Mouse (Mus musculus) MEL (cell line): ENCODE measurements around the gene 2310022A10Rik. TPM values are rescaled to one million over a fixed set of nuclear protein-coding genes. Genes with fewer than 3 reads are reported as not detected.

Experiments
- DNase-seq: peaks from one replicate; pipeline ENCODE4 v3.0.0; 2011; ENCODE audit warnings: low read depth, low spot score
- H3K27ac ChIP-seq: 2 replicates; pipeline ENCODE4 v1.5.1; 2012; ENCODE audit warnings: low read depth, mild to moderate bottlenecking, control low read depth, low read length, moderate library complexity; ENCODE audit not compliant: control insufficient read depth
- H3K27me3 ChIP-seq, 2 experiments: fragments of 150-350 bp in 1 of 2; sonication (generic) in 1 of 2; 2 replicates each; pipeline ENCODE4 v1.6.1; 2012; ENCODE audit warnings: low read length in 2 of 2, mild to moderate bottlenecking in 2 of 2, improper control_type of control experiment in 1 of 2, moderate library complexity in 1 of 2; ENCODE audit not compliant: insufficient read depth in 2 of 2, control insufficient read depth in 1 of 2
- H3K36me3 ChIP-seq, 2 experiments: 2 replicates each; pipeline ENCODE4 v1.6.1; 2012 to 2014; ENCODE audit warnings: low read length in 2 of 2, improper control_type of control experiment in 1 of 2, inconsistent platforms in 1 of 2, mild to moderate bottlenecking in 1 of 2; ENCODE audit not compliant: insufficient read depth in 2 of 2, control insufficient read depth in 1 of 2
- H3K4me1 ChIP-seq, 2 experiments: fragments of 150-350 bp in 1 of 2; sonication (generic) in 1 of 2; 2 replicates each; pipeline ENCODE4 v1.6.1; 2012; ENCODE audit warnings: low read length in 2 of 2, improper control_type of control experiment in 1 of 2, mild to moderate bottlenecking in 1 of 2; ENCODE audit not compliant: insufficient read depth in 2 of 2, control insufficient read depth in 1 of 2
- H3K4me3 ChIP-seq, 2 experiments: fragments of 150-350 bp in 1 of 2; sonication (generic) in 1 of 2; 2 replicates each; pipeline ENCODE4 v1.5.1; 2012; ENCODE audit warnings: low read depth in 2 of 2, low read length in 2 of 2, mild to moderate bottlenecking in 2 of 2, moderate library complexity in 2 of 2, control low read depth in 1 of 2, improper control_type of control experiment in 1 of 2; ENCODE audit not compliant: control insufficient read depth in 1 of 2, insufficient read depth in 1 of 2
- H3K79me2 ChIP-seq: 2 replicates; pipeline ENCODE4 v1.6.1; 2012; ENCODE audit warnings: mild to moderate bottlenecking, low read length, moderate library complexity; ENCODE audit not compliant: control insufficient read depth, poor library complexity, insufficient read depth
- H3K9ac ChIP-seq: 2 replicates; pipeline ENCODE4 v1.6.1; 2012; ENCODE audit warnings: low read depth, mild to moderate bottlenecking, control low read depth, low read length, moderate library complexity; ENCODE audit not compliant: control insufficient read depth, poor library complexity, severe bottlenecking
- H3K9me3 ChIP-seq: fragments of 150-350 bp; sonication (generic); replicated peaks from 2 replicates; pipeline ENCODE4 v1.6.1; 2012; ENCODE audit warnings: mild to moderate bottlenecking, low read length, improper control_type of control experiment, moderate library complexity; ENCODE audit not compliant: insufficient read depth
- CHD1 ChIP-seq: IDR thresholded peaks from 2 replicates; pipeline ENCODE4 v1.6.1; 2012; ENCODE audit warnings: low read depth, mild to moderate bottlenecking, inconsistent platforms, low read length, improper control_type of control experiment
- CHD2 ChIP-seq: IDR thresholded peaks from 2 replicates; pipeline ENCODE4 v1.6.1; 2011; ENCODE audit warnings: low read length, improper control_type of control experiment
- E2F4 ChIP-seq: IDR thresholded peaks from 2 replicates; pipeline ENCODE4 v1.6.1; 2011; ENCODE audit warnings: low read depth, low read length, improper control_type of control experiment, borderline replicate concordance
- GABPA ChIP-seq: IDR thresholded peaks from 2 replicates; pipeline ENCODE4 v1.6.1; 2012; ENCODE audit warnings: low read depth, mild to moderate bottlenecking, inconsistent platforms, low read length, improper control_type of control experiment, moderate library complexity
- GATA1 ChIP-seq: IDR thresholded peaks from 2 replicates; pipeline ENCODE4 v1.6.1; 2011; ENCODE audit warnings: low read depth, low read length, improper control_type of control experiment
- JUND ChIP-seq: IDR thresholded peaks from 2 replicates; pipeline ENCODE4 v1.6.1; 2011; ENCODE audit warnings: low read depth, mild to moderate bottlenecking, improper control_type of control experiment, low read length
- MAX ChIP-seq: IDR thresholded peaks from 2 replicates; pipeline ENCODE4 v1.6.1; 2011; ENCODE audit warnings: low read length, improper control_type of control experiment
- MXI1 ChIP-seq: IDR thresholded peaks from 2 replicates; pipeline ENCODE4 v1.6.1; 2011; ENCODE audit warnings: mild to moderate bottlenecking, low read depth, low read length, improper control_type of control experiment
- MYB ChIP-seq: IDR thresholded peaks from 2 replicates; pipeline ENCODE4 v1.6.1; 2011; ENCODE audit warnings: mild to moderate bottlenecking, low read depth, low read length, improper control_type of control experiment
- NELFE ChIP-seq: IDR thresholded peaks from 2 replicates; pipeline ENCODE4 v1.6.1; 2011; ENCODE audit warnings: low read depth, low read length, improper control_type of control experiment
- NRF1 ChIP-seq: IDR thresholded peaks from 2 replicates; pipeline ENCODE4 v1.6.1; 2014; ENCODE audit warnings: low read depth, mild to moderate bottlenecking, inconsistent platforms, low read length, improper control_type of control experiment, moderate library complexity; ENCODE audit not compliant: poor library complexity, insufficient read depth, severe bottlenecking
- POLR2AphosphoS2 ChIP-seq: IDR thresholded peaks from 2 replicates; pipeline ENCODE4 v1.6.1; 2011; ENCODE audit warnings: low read length, improper control_type of control experiment
- RAD21 ChIP-seq: IDR thresholded peaks from 2 replicates; pipeline ENCODE4 v1.6.1; 2011; ENCODE audit warnings: mild to moderate bottlenecking, low read depth, low read length, improper control_type of control experiment
- RCOR1 ChIP-seq: IDR thresholded peaks from 2 replicates; pipeline ENCODE4 v1.6.1; 2012; ENCODE audit warnings: low read depth, mild to moderate bottlenecking, inconsistent platforms, low read length, improper control_type of control experiment
- SIN3A ChIP-seq: IDR thresholded peaks from 2 replicates; pipeline ENCODE4 v1.6.1; 2012; ENCODE audit warnings: low read length, improper control_type of control experiment, inconsistent platforms
- SMC3 ChIP-seq: IDR thresholded peaks from 2 replicates; pipeline ENCODE4 v1.6.1; 2011; ENCODE audit warnings: low read depth, low read length, improper control_type of control experiment
- TBP ChIP-seq: IDR thresholded peaks from 2 replicates; pipeline ENCODE4 v1.8.0; 2011; ENCODE audit warnings: low read depth, low read length, improper control_type of control experiment
- TCF12 ChIP-seq: IDR thresholded peaks from 2 replicates; pipeline ENCODE4 v1.6.1; 2014; ENCODE audit warnings: low read depth, mild to moderate bottlenecking, inconsistent platforms, low read length, improper control_type of control experiment, moderate library complexity
- ZC3H11A ChIP-seq: IDR thresholded peaks from 2 replicates; pipeline ENCODE4 v1.6.1; 2012; ENCODE audit warnings: low read depth, mild to moderate bottlenecking, inconsistent platforms, low read length, improper control_type of control experiment
- ZKSCAN1 ChIP-seq: IDR thresholded peaks from 2 replicates; pipeline ENCODE4 v1.6.1; 2012; ENCODE audit warnings: low read depth, mild to moderate bottlenecking, inconsistent platforms, low read length, improper control_type of control experiment, moderate library complexity
- polyA plus RNA-seq, 2 experiments: library from polyadenylated mRNA; stranded (reverse) in 1 of 2; unstranded in 1 of 2; fragments of >175 nt in 1 of 2; fragments of >200 nt in 1 of 2; gene quantifications; 2 replicates each; pipeline versions ENCODE4 v1.2.1 to v1.2.4; 2012; ENCODE audit warnings: low replicate concordance in 2 of 2, low read depth in 1 of 2; ENCODE audit not compliant: insufficient read length in 2 of 2, insufficient read depth in 1 of 2, missing spikeins in 1 of 2
- total RNA-seq: library from RNA; depleted of rRNA; stranded (reverse); fragments of 300-350 nt; gene quantifications from 2 replicates; pipeline ENCODE4 v1.2.3, GENCODE M21; 2012

2310022A10Rik gene
- total and polyA plus RNA-seq, 3 experiments: 6.6 to 33.2 TPM; not detected in 1

DNA sequence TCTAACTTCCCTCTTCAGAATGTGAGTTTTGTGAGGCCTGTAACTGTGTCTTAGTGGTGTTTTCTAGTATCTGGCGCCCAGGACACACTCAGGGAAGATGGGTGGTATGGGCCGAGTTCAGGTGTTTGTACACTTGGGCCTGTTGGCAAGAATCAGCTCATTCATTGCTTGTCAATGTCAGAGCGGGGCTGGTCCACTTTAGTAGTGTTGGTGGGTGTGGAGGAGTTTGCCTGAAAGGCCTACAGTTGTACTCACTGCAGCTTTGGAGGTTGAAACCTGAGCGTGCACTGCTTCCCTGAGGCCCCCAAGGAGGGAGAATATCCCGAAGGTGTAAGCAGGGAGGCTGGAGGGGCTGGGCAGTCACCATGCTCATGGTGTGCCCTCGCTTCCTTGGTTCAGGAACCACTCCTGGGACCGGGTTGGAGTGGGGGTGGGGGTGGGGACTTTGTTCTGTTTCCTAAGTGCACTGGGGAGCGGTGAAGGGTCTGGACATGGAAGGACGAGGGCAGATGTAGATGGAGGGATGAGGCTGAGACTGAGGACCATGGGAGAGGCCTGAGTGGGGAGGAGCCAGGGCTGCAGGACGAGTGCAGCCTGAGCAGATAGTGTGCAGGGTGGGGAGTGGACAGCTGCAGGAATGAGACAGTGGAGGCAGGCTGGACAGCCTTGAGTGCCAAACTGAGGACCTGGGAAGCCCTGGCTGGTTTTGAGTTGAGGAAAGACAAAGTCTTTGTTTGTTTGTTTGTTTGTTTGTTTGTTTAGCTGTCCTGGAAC is 53.6 kb downstream of the 2310022A10Rik start:
- H3K4me3 ChIP-seq: no peak overlapping the region
- DNase-seq: no peak
- H3K9me3 ChIP-seq: no peaks in the 10 kb centered on the region
- no peaks in the 10 kb centered on the region for H3K27me3 ChIP-seq
- no peak overlapping the region for H3K9ac ChIP-seq
- H3K4me1 ChIP-seq: no peaks in the 10 kb centered on the region
- no peak overlapping the region for H3K27ac ChIP-seq
- TF ChIP-seq MAX: no peak
- TF ChIP-seq RCOR1: no peak
- no peak for TF ChIP-seq ZKSCAN1
- no peak for TF ChIP-seq TCF12
- no peak for TF ChIP-seq RAD21
- no peak for TF ChIP-seq NRF1
- TF ChIP-seq CHD2: no peak
- no peak for TF ChIP-seq E2F4
- no peak for TF ChIP-seq JUND
- no peak for TF ChIP-seq SIN3A
- no peak for TF ChIP-seq TBP
- TF ChIP-seq MYB: no peak
- no peak for TF ChIP-seq POLR2AphosphoS2
- peaks cover 5% of the 10 kb centered on the region for H3K79me2 ChIP-seq
- peaks cover 0 to 7% of the 10 kb centered on the region in 2 experiments; a peak in 2 of 4 replicates for H3K36me3 ChIP-seq

DNA sequence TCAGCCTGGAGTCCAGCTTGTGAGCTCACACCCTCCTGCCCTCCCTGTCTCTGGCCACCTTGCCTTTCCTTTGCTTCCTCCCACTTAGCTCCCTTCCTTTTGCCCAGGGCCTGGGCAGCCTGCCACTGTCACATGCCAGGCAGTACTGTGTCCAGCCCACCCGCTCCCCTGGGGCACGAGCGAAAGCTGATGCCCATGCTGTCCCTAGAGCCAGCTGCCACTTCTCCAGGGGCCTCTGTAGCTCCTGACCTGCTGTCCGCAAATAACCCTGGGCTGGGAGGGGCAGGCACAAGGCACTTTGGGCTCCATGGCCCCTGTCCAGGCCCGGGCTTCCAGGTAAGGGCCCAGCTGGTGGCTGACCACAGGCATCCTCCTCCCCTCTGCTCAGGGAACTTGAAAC is 54.5 kb downstream of the 2310022A10Rik start:
- no peak overlapping the region for H3K27ac ChIP-seq
- TF ChIP-seq GABPA (no peak), NRF1 (no peak), POLR2AphosphoS2 (no peak)
- DNase-seq: no peak
- H3K27me3 ChIP-seq: no peaks in the 10 kb centered on the region
- H3K79me2 ChIP-seq: peaks cover 5% of the 10 kb centered on the region
- H3K36me3 ChIP-seq: peaks cover 0 to 11% of the 10 kb centered on the region in 2 experiments; a peak in 2 of 4 replicates
- no peak overlapping the region for H3K9ac ChIP-seq
- no peak overlapping the region for H3K4me3 ChIP-seq
- no peaks in the 10 kb centered on the region for H3K9me3 ChIP-seq
- H3K4me1 ChIP-seq: no peaks in the 10 kb centered on the region

DNA sequence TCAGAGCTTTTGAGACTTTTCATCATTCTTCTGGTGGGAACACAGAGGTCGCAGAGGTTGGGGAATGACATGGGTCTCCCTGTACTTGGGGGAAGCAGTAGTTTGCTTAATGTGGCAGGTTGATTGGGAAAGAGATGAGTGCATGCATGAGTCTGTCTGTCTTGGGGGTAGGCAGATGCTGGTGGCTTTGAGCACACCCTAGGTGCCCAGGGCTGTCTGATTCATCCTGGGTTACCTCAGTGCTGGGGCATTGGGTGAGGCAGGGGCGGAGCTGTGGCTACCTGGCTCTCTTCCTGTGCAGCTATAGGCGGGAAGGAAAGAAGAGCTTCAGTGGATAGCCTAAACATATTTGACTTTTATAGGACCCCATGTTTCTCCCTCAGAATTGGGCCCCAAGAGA is 55.1 kb downstream of the 2310022A10Rik start:
- Histone ChIP-seq H3K79me2 (peaks cover 5% of the 10 kb centered on the region), H3K4me1 (no peaks in the 10 kb centered on the region), H3K27me3 (no peaks in the 10 kb centered on the region), H3K4me3 (no peak overlapping the region), H3K27ac (no peak overlapping the region), H3K9ac (no peak overlapping the region), H3K36me3 (peaks cover 0 to 11% of the 10 kb centered on the region in 2 experiments; a peak in 2 of 4 replicates), H3K9me3 (no peaks in the 10 kb centered on the region)
- no peak for DNase-seq
- no peak for TF ChIP-seq GATA1
- TF ChIP-seq SMC3: no peak
- no peak for TF ChIP-seq CHD1
- TF ChIP-seq ZC3H11A: no peak
- TF ChIP-seq MXI1: no peak
- no peak for TF ChIP-seq TCF12
- no peak for TF ChIP-seq NELFE
